Mouse (Mus musculus) gastrocnemius, postnatal 4 days (tissue): ENCODE results near the gene Mtif3. TPM values are rescaled to one million over a fixed set of nuclear protein-coding genes. Genes with fewer than 3 reads are reported as not detected.
"Not testable (repeated sequence)": the region's sequence is repeated elsewhere in the genome, so short reads cannot be mapped to it uniquely, and the experiment has no call there.

ENCODE experiments used
- DNase-seq, 2 experiments: peaks; one replicate each; pipeline ENCODE4 v3.0.0; 2021 to 2022; ENCODE audit warnings: low spot score in 2 of 2, mixed read lengths in 2 of 2
- total RNA-seq, 2 experiments: library from RNA; stranded (reverse); gene quantifications; 2 replicates each; pipeline ENCODE4 v1.2.3; 2021

Mtif3 gene
- total RNA-seq, 2 experiments from 2014 or later: 20.6 to 21.0 TPM

DNA sequence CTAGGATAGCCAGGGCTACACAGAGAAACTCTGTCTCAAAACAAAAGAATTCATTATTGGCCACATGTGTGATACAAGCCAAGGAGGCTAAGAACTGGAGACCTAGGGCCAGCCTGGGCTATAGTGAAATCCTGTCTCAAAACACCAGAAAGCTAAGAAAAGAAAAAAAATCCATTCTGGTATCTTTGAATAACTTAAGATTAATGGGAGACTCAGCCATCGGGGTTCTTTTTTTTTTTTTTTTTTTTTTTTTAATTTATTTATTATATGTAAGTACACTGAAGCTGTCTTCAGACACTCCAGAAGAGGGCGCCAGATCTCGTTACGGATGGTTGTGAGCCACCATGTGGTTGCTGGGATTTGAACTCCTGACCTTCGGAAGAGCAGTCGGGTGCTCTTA, 46.2 kb downstream of the Mtif3 start:
- not testable (repeated sequence) for DNase-seq

DNA sequence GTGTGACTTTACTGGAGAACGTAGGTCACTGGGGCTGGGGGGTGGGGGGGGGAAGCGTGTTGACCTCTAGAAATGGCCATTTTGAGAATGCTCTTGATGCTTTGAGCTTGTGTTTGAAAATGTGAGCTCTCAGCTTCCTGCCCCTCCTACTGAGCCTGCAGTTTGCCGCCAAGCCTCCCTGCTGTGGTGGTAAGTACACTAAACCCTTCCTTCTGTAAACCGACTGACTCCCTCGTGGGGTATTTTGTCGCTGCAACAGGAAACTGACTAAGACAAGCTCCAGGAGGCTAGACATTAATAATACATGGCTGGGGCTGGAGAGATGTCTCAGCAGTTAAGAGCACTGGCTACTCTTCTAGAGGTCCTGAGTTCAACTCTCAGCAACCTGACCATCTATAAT, 46.8 kb downstream of the Mtif3 start:
- DNase-seq: no peak

- DNase-seq: no peak
These were observed 47.3 kb downstream of the Mtif3 start for GRCm38 (mm10) chr5:146916273-146916672.

GRCm38 (mm10) chr5:146914088-146914766, 49.4 kb downstream of the Mtif3 start:
- peak; percentile 35 to 47 for DNase-seq

GRCm38 (mm10) chr5:146913355-146913754, 50.2 kb downstream of the Mtif3 start:
- DNase-seq: no peak

DNA sequence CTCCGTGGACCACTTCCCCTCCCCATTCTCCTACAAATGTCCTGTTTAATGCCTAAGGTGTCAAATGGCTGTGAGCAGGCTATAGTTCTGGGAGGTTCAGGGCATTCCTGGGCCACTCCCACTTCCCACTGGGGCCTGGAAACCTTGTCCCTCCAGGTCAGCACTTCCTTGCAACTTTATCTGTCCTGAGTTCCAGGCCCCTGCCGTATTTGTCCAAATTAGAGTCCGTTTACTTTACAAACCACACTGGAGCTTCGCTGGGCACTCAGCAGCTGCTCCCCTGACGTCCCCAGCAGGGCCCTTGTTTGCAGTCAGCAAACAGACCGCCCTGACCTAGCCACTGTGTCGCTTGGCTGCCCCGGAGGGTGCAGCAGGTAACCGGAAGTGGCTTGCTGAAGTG, 51.4 kb downstream of the Mtif3 start:
- DNase-seq: no peak

GRCm38 (mm10) chr5:146908629-146909028, 55.0 kb downstream of the Mtif3 start:
- no peak for DNase-seq

DNA sequence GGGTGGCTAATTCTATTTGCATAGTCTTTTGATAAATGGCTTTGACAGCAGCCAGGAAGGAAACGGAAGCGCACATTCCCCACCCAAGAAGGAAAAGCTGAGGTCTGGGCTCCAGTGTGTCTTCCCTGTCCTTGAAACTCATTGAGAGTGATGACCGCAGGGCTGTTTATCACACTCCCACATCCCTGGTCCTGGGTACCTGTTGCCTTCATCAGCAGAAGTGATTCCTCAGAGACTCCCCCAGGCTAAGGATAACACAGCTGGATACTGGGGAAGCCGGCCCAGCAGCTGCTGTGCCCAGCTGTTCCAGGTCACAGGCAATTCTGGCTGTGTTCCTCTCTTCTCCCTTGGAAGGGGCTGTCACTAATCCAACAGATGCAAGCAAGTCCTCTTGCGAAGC, 56.1 kb downstream of the Mtif3 start:
- DNase-seq: no peak

DNA sequence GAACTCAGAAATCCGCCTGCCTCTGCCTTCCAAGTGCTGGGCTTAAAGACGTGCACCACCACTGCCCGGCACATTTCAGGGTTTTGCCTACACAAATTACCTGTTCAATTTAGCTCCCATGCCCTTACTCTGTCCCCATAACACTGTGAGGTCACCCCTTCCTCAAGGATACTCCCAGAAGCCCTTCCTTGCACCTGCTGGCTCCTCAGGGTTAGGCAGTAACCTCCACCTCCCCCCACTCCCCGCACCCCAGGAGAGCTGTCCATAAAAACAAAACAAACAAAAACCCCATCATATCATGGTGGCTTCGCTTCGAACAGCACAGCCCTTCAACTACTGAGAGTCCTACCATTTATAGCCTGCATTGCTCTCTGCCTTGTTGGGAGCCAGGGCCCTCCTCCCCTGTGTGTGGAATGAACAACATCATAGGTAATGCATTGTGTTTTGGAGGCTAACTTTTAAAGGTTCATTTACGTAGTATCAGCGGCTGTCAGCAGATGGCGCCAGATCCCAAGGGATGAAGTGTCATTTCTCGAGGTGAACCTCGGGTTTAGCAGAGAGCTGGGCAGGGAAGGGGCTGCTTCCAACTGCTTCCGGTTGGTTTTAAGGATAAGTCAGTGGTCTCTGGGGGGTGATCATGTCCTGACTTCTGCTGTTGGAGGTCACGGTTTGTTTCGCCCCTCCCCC, 58.0 kb downstream of the Mtif3 start:
- peak; percentile 40 to 72 for DNase-seq

DNA sequence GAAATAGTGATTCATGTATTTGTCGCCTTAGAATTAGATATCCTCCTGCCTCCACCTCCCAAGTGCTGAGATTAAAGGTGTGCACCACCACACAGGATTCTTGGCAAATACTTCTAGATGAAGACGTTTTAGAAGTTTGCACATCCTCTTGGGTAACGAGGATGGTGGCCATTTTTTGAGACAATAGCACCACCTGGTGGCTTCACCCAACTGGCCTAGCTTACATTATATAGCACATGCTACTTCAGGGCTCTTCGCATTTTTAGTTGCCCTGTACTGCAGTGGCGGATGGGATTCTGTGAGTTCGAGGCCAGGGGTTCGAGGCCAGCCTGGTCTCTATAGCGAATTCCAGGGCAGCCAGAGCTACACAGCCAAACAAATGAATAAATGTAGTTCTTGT, 59.2 kb downstream of the Mtif3 start:
- DNase-seq: peak; percentile 52 to 65

Other genes starting within 250 kb of the Mtif3 start
- 10 to 100 TPM; 24.1 to 26.7 TPM for gene Usp12, start 168.8 kb downstream of the Mtif3 start, total RNA-seq
- 100 to 1,000 TPM; 307 to 331 TPM for gene Rpl21, start 130.9 kb downstream of the Mtif3 start, total RNA-seq
- gene Rasl11a, start 118.7 kb downstream of the Mtif3 start, total RNA-seq: 1 to 10 TPM; 4.3 to 5.0 TPM
- gene Gtf3a, start 15.1 kb downstream of the Mtif3 start, total RNA-seq: 10 to 100 TPM; 37.6 to 39.0 TPM
- gene Lnx2, start 112.8 kb upstream of the Mtif3 start, total RNA-seq: 1 to 10 TPM; 8.2 to 8.7 TPM
- 100 to 1,000 TPM; 105 TPM for gene Polr1d, start 113.2 kb upstream of the Mtif3 start, total RNA-seq
- gene Gsx1, start 224.9 kb upstream of the Mtif3 start, total RNA-seq: not detected